Mouse (Mus musculus) adrenal gland, adult (tissue): ENCODE measurements around the gene Arhgef19.

ENCODE experiments used
- DNase-seq, 2 experiments: peaks; one replicate each; pipeline ENCODE4 v3.0.0; 2022 to 2023; ENCODE audit warnings: low spot score in 1 of 2; ENCODE audit not compliant: inconsistent age in 2 of 2

The Arhgef19 gene

GRCm38 (mm10) chr4:141239388-141240125 lies at the start of gene Arhgef19:
TSS of gene Arhgef19 (plus strand) at chr4:141239499.
- DNase-seq: peak; percentile 97 to 98

- no peak for DNase-seq
Observed at GRCm38 (mm10) chr4:141191294-141191693, 48.0 kb upstream of the Arhgef19 start.

- DNase-seq: no peak
Observed at GRCm38 (mm10) chr4:141194553-141194952, 44.7 kb upstream of the Arhgef19 start.

GRCm38 (mm10) chr4:141196981-141197685 lies 42.2 kb upstream of the Arhgef19 start:
- DNase-seq: no peak

GRCm38 (mm10) chr4:141197686-141198035 lies 41.6 kb upstream of the Arhgef19 start:
- DNase-seq: no peak

- peak in 1 of 2 experiments; percentile 46 for DNase-seq
Observed at GRCm38 (mm10) chr4:141200906-141201305, 38.4 kb upstream of the Arhgef19 start.

- no peak for DNase-seq
Observed at GRCm38 (mm10) chr4:141202192-141202591, 37.1 kb upstream of the Arhgef19 start.

GRCm38 (mm10) chr4:141204580-141205061 lies 34.7 kb upstream of the Arhgef19 start:
- peak in 1 of 2 experiments; percentile 63 for DNase-seq

GRCm38 (mm10) chr4:141207081-141207480 lies 32.2 kb upstream of the Arhgef19 start:
- no peak for DNase-seq

GRCm38 (mm10) chr4:141210524-141211219 lies 28.6 kb upstream of the Arhgef19 start:
- peak in 1 of 2 experiments; percentile 49 for DNase-seq

GRCm38 (mm10) chr4:141211646-141212045 lies 27.7 kb upstream of the Arhgef19 start:
- no peak for DNase-seq

GRCm38 (mm10) chr4:141212892-141213291 lies 26.4 kb upstream of the Arhgef19 start:
- no peak for DNase-seq

GRCm38 (mm10) chr4:141213342-141213741 lies 26.0 kb upstream of the Arhgef19 start:
- DNase-seq: no peak

- DNase-seq: peak; percentile 94 to 98
Observed at GRCm38 (mm10) chr4:141213770-141214336, 25.4 kb upstream of the Arhgef19 start, which contains the start of gene Rsg1. TSS of gene Rsg1 (plus strand) at chr4:141213956.

GRCm38 (mm10) chr4:141214337-141214851 lies 24.9 kb upstream of the Arhgef19 start:
- DNase-seq: peak; percentile 41 to 63

GRCm38 (mm10) chr4:141219583-141220213 lies 19.6 kb upstream of the Arhgef19 start:
- no peak for DNase-seq

- no peak for DNase-seq
Observed at GRCm38 (mm10) chr4:141221848-141222247, 17.5 kb upstream of the Arhgef19 start.

- DNase-seq: no peak
Observed at GRCm38 (mm10) chr4:141222752-141223151, 16.5 kb upstream of the Arhgef19 start.

- no peak for DNase-seq
Observed at GRCm38 (mm10) chr4:141228687-141229086, 10.6 kb upstream of the Arhgef19 start.

GRCm38 (mm10) chr4:141233196-141233595 lies 6.1 kb upstream of the Arhgef19 start:
- no peak for DNase-seq
